Mouse (Mus musculus) neural tube, embryonic 14.5 days (tissue): ENCODE results near the gene Sntg2. TPM values are rescaled to one million over a fixed set of nuclear protein-coding genes. Genes with fewer than 3 reads are reported as not detected.

Experiments used
- ATAC-seq: fragments of 200-750 bp; cut with Nextera tagmentation; 2 replicates; pipeline ENCODE4 v1.8.0; 2017; ENCODE audit warnings: low read depth, mild to moderate bottlenecking, moderate TSS enrichment, moderate library complexity
- H3K27ac ChIP-seq: fragments of 300-500 bp; sonication (generic); 2 replicates; pipeline ENCODE4 v1.5.1; 2014; ENCODE audit warnings: low read depth, mild to moderate bottlenecking, control low read depth, low read length, moderate library complexity, mixed read lengths
- H3K27me3 ChIP-seq: fragments of 300-500 bp; sonication (generic); 2 replicates; pipeline ENCODE4 v1.6.1; 2014; ENCODE audit warnings: low read length; ENCODE audit not compliant: control insufficient read depth, insufficient read depth
- H3K36me3 ChIP-seq: fragments of 300-500 bp; sonication (generic); 2 replicates; pipeline ENCODE4 v1.6.1; 2014; ENCODE audit warnings: low read length, mixed read lengths; ENCODE audit not compliant: control insufficient read depth, insufficient read depth
- H3K4me1 ChIP-seq: fragments of 300-500 bp; sonication (generic); 2 replicates; pipeline ENCODE4 v1.6.1; 2014; ENCODE audit warnings: low read length; ENCODE audit not compliant: control insufficient read depth, insufficient read depth
- H3K4me2 ChIP-seq: fragments of 300-500 bp; sonication (generic); 2 replicates; pipeline ENCODE4 v1.6.1; 2014; ENCODE audit warnings: mild to moderate bottlenecking, low read depth, low read length, control low read depth
- H3K4me3 ChIP-seq: fragments of 300-500 bp; sonication (generic); 2 replicates; pipeline ENCODE4 v1.5.1; 2014; ENCODE audit warnings: low read depth, low read length, control low read depth, mixed read lengths
- H3K9ac ChIP-seq: fragments of 300-500 bp; sonication (generic); replicated peaks from 2 replicates; pipeline ENCODE4 v1.6.1; 2014; ENCODE audit warnings: low read depth, mild to moderate bottlenecking, control low read depth, low read length, mixed read lengths
- H3K9me3 ChIP-seq: fragments of 300-500 bp; sonication (generic); 2 replicates; pipeline ENCODE4 v1.6.1; 2016; ENCODE audit warnings: low read length; ENCODE audit not compliant: control insufficient read depth
- WGBS: fragments of 180-500 bp; shearing (Covaris S2); extraction: QIAGEN DNeasy Blood & Tissue Kit; methylation state at CpG from one replicate; pipeline ENCODE4 v1.1.7; 2014; 5-methylcytosine and 5-hydroxymethylcytosine counted together
- polyA plus RNA-seq: library from polyadenylated mRNA; unstranded; fragments of >200 nt; fragmentation: Nextera tagmentation; extraction: Ambion mirVana; gene quantifications from 2 replicates; pipeline ENCODE4 v1.2.1, GENCODE M21; 2014

The Sntg2 gene
- polyA plus RNA-seq, 1 experiment from 2014 or later: 9.3 TPM

GRCm38 (mm10) chr12:30128561-30129410, 244.4 kb downstream of the Sntg2 start:
- Histone ChIP-seq H3K4me1 (no peaks in the 10 kb centered on the region; the same call in 1 of the 2 replicates), H3K9me3 (no peaks in the 10 kb centered on the region), H3K36me3 (no peaks in the 10 kb centered on the region), H3K4me3 (no peak overlapping the region), H3K27me3 (no peaks in the 10 kb centered on the region), H3K4me2 (no peak overlapping the region), H3K9ac (no peak overlapping the region), H3K27ac (peak overlapping the region; percentile 23; the same call in 1 of the 2 replicates)
- WGBS: 44% methylated on average over 7 of the region's 7 CpGs
- ATAC-seq: peak; percentile 78; the same call in 1 of the 2 replicates

Other genes starting within 250 kb of the Sntg2 start
- gene Tpo, start 240.8 kb downstream of the Sntg2 start, polyA plus RNA-seq: 0.40 and 0.46 TPM in 2 replicates
- 38.7 and 40.2 TPM in 2 replicates for gene Tmem18, start 211.1 kb upstream of the Sntg2 start, polyA plus RNA-seq